Mouse (Mus musculus): ENCODE data around the gene Apoc2.

GRCm38 (mm10) chr7:19663940-19664339 lies 13.8 kb downstream of the Apoc2 start:
- TF ChIP-seq HCFC1 (IDR thresholded peaks at IDR 0.05; ENCODE audit: borderline replicate concordance, insufficient read depth, low read length): no peak
- TF ChIP-seq ZNF384 (IDR thresholded peaks at IDR 0.05; ENCODE audit: low read depth, low read length): no peak
- TF ChIP-seq MAFK (IDR thresholded peaks at IDR 0.05; ENCODE audit: insufficient read depth, low read depth, low read length): no peak

Measured in ES-E14 (cell line).